Mouse (Mus musculus) G1E (cell line): Measurements from ENCODE around the gene Ube2h. TPM values are rescaled to one million over a fixed set of nuclear protein-coding genes. Genes with fewer than 3 reads are reported as not detected.

Source experiments
- ATAC-seq: 2 replicates; pipeline ENCODE4 v1.8.0; 2016; ENCODE audit warnings: mild to moderate bottlenecking; ENCODE audit not compliant: insufficient number of reproducible peaks, poor library complexity, low FRiP score, severe bottlenecking; ENCODE audit errors: extremely low read depth
- DNase-seq: peaks from one replicate; pipeline ENCODE4 v3.0.0; 2012; ENCODE audit warnings: low spot score
- H3K27me3 ChIP-seq: 2 replicates; pipeline ENCODE4 v1.6.1; 2012; ENCODE audit warnings: mild to moderate bottlenecking, low read length, inconsistent platforms; ENCODE audit not compliant: insufficient read depth
- H3K36me3 ChIP-seq: replicated peaks from 2 replicates; pipeline ENCODE3; 2012; ENCODE audit warnings: mild to moderate bottlenecking, inconsistent platforms
- H3K4me1 ChIP-seq: 2 replicates; pipeline ENCODE4 v1.6.1; 2012; ENCODE audit warnings: low read depth, low read length, inconsistent platforms, mixed read lengths; ENCODE audit not compliant: insufficient read depth
- H3K4me3 ChIP-seq: 2 replicates; pipeline ENCODE4 v1.5.1; 2012; ENCODE audit warnings: low read depth, mild to moderate bottlenecking, inconsistent platforms, low read length, moderate library complexity, mixed read lengths
- H3K9me3 ChIP-seq: replicated peaks from 2 replicates; pipeline ENCODE4 v1.6.1; 2012; ENCODE audit warnings: inconsistent platforms
- CTCF ChIP-seq: IDR thresholded peaks from 2 replicates; pipeline ENCODE4 v1.5.1; 2012; ENCODE audit warnings: low read depth, low read length, inconsistent platforms, mixed read lengths
- GATA1 ChIP-seq: IDR thresholded peaks from 2 replicates; pipeline ENCODE4 v1.6.1; 2012; ENCODE audit warnings: borderline replicate concordance, low read length, inconsistent platforms, mixed read lengths
- GATA2 ChIP-seq: IDR thresholded peaks from 2 replicates; pipeline ENCODE4 v1.6.1; 2012; ENCODE audit warnings: low read depth, low read length, inconsistent platforms, borderline replicate concordance
- POLR2AphosphoS5 ChIP-seq: IDR thresholded peaks from 2 replicates; pipeline ENCODE4 v1.6.1; 2012; ENCODE audit warnings: low read depth, low read length, inconsistent platforms; ENCODE audit not compliant: insufficient replicate concordance
- TAL1 ChIP-seq: conservative IDR thresholded peaks from 2 replicates; pipeline ENCODE4 v1.6.1; 2012; ENCODE audit warnings: low read depth, low read length, inconsistent platforms, mixed read lengths
- polyA plus RNA-seq: library from polyadenylated mRNA; stranded (reverse); fragments of >175 nt; gene quantifications from 2 replicates; pipeline ENCODE4 v1.2.3, GENCODE M21; 2012
- total RNA-seq, 2 experiments: library from RNA; stranded (forward) in 1 of 2; stranded (reverse) in 1 of 2; fragments of 200-1000 nt in 1 of 2; fragments of >200 nt in 1 of 2; fragmentation: Nextera tagmentation in 1 of 2; gene quantifications; 2 replicates each; pipeline ENCODE4 v1.2.3; 2014 to 2017

Ube2h gene
- total and polyA plus RNA-seq, 3 experiments, result 23.0 to 48.0 (median 38.7) TPM

DNA sequence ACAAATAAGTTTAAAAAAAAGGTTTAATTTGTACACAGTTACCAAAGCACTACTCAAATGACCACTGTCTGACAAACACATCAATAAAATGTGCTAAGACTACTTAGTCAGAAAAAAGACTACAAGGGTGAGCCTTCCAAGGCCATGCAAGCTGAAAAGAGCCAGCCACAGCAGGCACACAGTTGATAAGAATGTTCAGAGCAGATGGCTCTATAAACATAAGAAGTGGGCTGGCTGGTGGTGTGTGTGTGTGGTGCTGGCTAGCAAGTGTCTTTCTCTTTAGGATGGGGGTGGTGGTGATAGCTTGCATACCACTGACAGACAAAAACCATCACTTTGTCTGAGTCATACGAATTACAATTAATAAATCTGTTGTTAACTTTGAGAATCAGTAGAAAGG is 67.8 kb downstream of the Ube2h start:
- DNase-seq, result no peak
- TF ChIP-seq GATA1 (no peak), CTCF (no peak), POLR2AphosphoS5 (no peak), TAL1 (no peak), GATA2 (no peak)
- ATAC-seq, result no peak
- H3K36me3 ChIP-seq, result peaks cover 34% of the 10 kb centered on the region
- H3K27me3 ChIP-seq, result no peaks in the 10 kb centered on the region
- no peaks in the 10 kb centered on the region; the same call in 1 of the 2 replicates for H3K4me1 ChIP-seq
- H3K9me3 ChIP-seq, result no peaks in the 10 kb centered on the region
- no peak overlapping the region for H3K4me3 ChIP-seq

DNA sequence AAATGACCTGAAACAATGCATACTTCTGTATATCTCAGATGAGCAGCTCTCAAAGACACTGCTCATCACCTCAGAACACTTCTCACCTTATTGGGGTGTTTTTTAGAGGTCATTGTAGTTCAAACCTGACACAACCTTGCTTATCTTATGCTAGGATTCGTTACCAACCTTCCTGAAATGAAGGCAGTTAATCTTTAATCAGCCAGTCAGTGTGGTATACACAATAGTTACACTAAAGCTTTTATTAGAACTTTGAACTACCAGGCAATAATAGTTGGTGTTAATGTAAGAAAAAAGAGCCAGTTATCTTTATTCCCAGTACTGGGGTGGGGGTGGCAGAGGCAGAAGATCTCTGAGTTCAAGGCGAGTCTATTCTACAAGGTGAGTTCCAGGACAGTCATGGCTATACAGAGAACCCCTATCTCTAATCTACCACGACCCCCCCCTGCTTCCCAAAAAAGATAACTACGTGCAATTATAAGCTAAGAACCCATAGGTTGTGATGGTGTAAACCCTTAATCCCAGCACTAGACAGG is 72.5 kb downstream of the Ube2h start:
- H3K9me3 ChIP-seq, result no peaks in the 10 kb centered on the region
- no peaks in the 10 kb centered on the region; the same call in 1 of the 2 replicates for H3K4me1 ChIP-seq
- H3K4me3 ChIP-seq, result no peak overlapping the region
- no peak for DNase-seq
- H3K36me3 ChIP-seq, result peaks cover 26% of the 10 kb centered on the region
- H3K27me3 ChIP-seq, result no peaks in the 10 kb centered on the region
- ATAC-seq, result no peak
- TF ChIP-seq TAL1, result no peak
- TF ChIP-seq GATA2, result no peak
- TF ChIP-seq CTCF, result no peak
- TF ChIP-seq POLR2AphosphoS5, result no peak
- no peak for TF ChIP-seq GATA1

DNA sequence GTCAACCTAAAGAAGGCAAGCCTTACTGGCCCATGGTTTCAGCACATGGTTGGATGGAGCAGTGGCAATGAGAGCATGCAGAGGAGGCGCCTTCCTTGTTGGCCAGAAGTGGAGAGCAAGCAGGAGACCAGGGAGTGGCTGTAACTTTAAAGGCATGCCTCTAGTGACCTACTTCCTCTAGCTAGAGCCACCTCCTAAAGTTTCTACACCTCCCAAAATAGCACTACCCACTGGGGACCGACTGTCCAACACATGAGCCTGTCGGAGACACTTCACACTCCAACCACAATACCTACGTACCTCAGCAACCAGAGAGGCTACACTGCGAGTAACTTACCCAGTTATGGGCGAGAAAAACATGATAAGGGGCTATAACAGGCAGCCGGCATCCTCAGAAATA is 74.1 kb downstream of the Ube2h start:
- ATAC-seq (no peak), DNase-seq (no peak)
- TF ChIP-seq POLR2AphosphoS5, result no peak
- no peak for TF ChIP-seq GATA2
- TF ChIP-seq TAL1, result no peak
- no peak for TF ChIP-seq CTCF
- no peak for TF ChIP-seq GATA1
- peaks cover 32% of the 10 kb centered on the region for H3K36me3 ChIP-seq
- no peaks in the 10 kb centered on the region for H3K4me1 ChIP-seq
- no peak overlapping the region for H3K4me3 ChIP-seq
- no peaks in the 10 kb centered on the region for H3K9me3 ChIP-seq
- no peaks in the 10 kb centered on the region for H3K27me3 ChIP-seq

DNA sequence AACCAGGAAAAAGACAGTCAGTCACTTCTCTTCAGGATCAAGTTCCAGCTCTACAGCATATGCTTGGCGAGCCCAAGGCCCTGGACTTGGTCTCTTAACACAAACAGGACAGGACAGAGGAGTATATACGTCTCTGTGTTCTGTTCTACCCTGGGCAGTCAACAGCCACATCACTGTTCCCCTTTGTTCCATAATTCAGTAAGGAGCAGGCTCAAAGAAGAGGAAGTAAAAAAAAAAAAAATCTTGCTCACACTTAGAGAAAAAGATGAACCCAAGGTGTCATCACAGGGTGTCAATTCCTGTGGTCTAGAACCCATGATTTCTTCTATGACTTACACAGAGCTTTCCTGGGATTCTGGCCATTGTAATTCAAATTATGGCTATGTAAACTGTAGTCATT is 75.4 kb downstream of the Ube2h start:
- peaks cover 38% of the 10 kb centered on the region for H3K36me3 ChIP-seq
- DNase-seq, result no peak
- no peak for TF ChIP-seq GATA1
- TF ChIP-seq CTCF, result no peak
- TF ChIP-seq POLR2AphosphoS5, result no peak
- no peak for TF ChIP-seq GATA2
- no peak for TF ChIP-seq TAL1

DNA sequence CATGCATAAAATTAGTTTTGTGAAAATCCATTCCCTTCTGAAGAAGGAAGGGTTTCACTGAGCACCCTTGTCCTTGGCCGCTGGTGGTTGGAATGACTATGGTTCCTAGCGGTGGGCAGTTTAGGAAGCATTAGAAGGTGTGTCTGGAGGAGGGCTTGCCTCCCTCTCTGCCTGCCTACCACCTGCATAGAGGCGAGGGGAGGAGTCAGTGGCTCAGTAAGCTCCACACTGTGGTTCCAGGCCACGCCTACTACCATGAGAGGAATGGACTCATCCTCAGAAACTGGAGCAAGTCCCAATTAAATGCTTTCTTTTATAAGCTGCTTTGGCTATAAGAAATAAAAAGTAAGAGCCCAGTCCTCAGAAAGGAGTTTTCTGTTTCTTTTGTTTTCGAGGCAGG is 76.0 kb downstream of the Ube2h start:
- Histone ChIP-seq H3K4me1 (no peaks in the 10 kb centered on the region), H3K4me3 (no peak overlapping the region), H3K27me3 (no peaks in the 10 kb centered on the region), H3K9me3 (no peaks in the 10 kb centered on the region), H3K36me3 (peaks cover 33% of the 10 kb centered on the region)
- DNase-seq (no peak), ATAC-seq (no peak)
- no peak for TF ChIP-seq CTCF
- TF ChIP-seq GATA1, result no peak
- TF ChIP-seq POLR2AphosphoS5, result no peak
- TF ChIP-seq GATA2, result no peak
- no peak for TF ChIP-seq TAL1

More for the DNA sequence above, 75.4 kb downstream of the Ube2h start:
- H3K4me1 ChIP-seq, result no peaks in the 10 kb centered on the region
- no peak for ATAC-seq
- H3K9me3 ChIP-seq, result no peaks in the 10 kb centered on the region
- no peaks in the 10 kb centered on the region for H3K27me3 ChIP-seq
- no peak overlapping the region for H3K4me3 ChIP-seq

DNA sequence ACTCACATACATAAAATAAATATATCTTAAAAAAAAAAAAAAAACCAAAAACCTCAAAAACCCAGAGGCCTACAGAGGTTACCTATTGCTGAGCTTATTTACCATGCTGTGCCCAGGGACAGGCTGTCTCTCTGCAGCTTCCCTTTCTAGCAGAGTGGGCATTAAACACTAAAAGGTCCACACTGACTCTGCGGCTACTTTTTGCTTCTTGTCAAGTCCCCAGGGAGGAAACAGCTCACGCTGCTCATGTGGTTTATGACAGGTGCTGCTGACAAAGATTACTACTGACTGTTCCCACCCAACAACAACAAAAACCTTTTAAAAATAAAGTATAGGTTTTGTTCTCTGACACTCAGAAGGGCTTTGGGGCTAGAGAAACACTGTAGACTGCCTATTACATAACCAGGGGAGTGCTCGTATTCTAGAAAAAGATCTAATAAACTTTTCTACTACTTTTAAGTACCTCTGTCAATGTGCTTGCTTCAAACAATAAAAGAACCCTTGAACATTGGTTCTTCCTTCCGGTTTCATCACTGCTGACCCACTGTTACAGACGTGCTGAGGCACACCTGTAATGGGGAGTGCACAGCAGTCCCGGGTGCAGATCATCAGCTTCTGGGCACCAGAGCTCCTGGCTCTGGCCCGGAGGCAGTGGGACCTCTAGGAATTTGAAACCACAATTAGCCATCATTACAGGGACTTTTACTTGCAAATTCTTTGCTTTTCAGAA is 77.2 kb downstream of the Ube2h start:
- DNase-seq, result no peak
- H3K4me1 ChIP-seq, result no peaks in the 10 kb centered on the region
- TF ChIP-seq TAL1, result no peak
- no peak for TF ChIP-seq CTCF
- TF ChIP-seq GATA2, result no peak
- TF ChIP-seq POLR2AphosphoS5, result no peak
- no peak for TF ChIP-seq GATA1
- H3K9me3 ChIP-seq, result no peaks in the 10 kb centered on the region
- H3K4me3 ChIP-seq, result no peak overlapping the region
- no peak for ATAC-seq
- no peaks in the 10 kb centered on the region for H3K27me3 ChIP-seq
- peaks cover 30% of the 10 kb centered on the region for H3K36me3 ChIP-seq
